Mouse (Mus musculus) liver, postnatal 0 days (tissue): ENCODE measurements around the gene Ppp1r15a. TPM values are rescaled to one million over a fixed set of nuclear protein-coding genes. Genes with fewer than 3 reads are reported as not detected.

Experiments
- ATAC-seq: fragments of 200-750 bp; cut with Nextera tagmentation; 2 replicates; pipeline ENCODE4 v1.8.0; 2017; ENCODE audit warnings: mild to moderate bottlenecking, moderate library complexity
- DNase-seq: peaks from one replicate; pipeline ENCODE4 v3.0.0-alpha.2; 2016
- H3K27ac ChIP-seq: fragments of 300-500 bp; sonication (generic); 2 replicates; pipeline ENCODE4 v1.5.1; 2014; ENCODE audit warnings: antibody characterized with exemption, moderate library complexity, mild to moderate bottlenecking, low read depth
- H3K27me3 ChIP-seq: fragments of 300-500 bp; sonication (generic); 2 replicates; pipeline ENCODE4 v1.6.1; 2014; ENCODE audit warnings: low read length, control low read depth, mixed read lengths; ENCODE audit not compliant: insufficient read depth
- H3K36me3 ChIP-seq: fragments of 300-500 bp; sonication (generic); replicated peaks from 2 replicates; pipeline ENCODE4 v1.6.1; 2014; ENCODE audit warnings: mild to moderate bottlenecking, control low read depth, low read length, moderate library complexity, mixed read lengths; ENCODE audit not compliant: insufficient read depth
- H3K4me1 ChIP-seq: fragments of 300-500 bp; sonication (generic); 2 replicates; pipeline ENCODE4 v1.6.1; 2014; ENCODE audit warnings: antibody characterized with exemption, mild to moderate bottlenecking, control low read depth; ENCODE audit not compliant: insufficient read depth
- H3K4me2 ChIP-seq: fragments of 300-500 bp; sonication (generic); 2 replicates; pipeline ENCODE4 v1.6.1; 2014; ENCODE audit warnings: low read depth, mild to moderate bottlenecking, low read length, moderate library complexity, mixed read lengths
- H3K4me3 ChIP-seq: fragments of 300-500 bp; sonication (generic); 2 replicates; pipeline ENCODE4 v1.5.1; 2014; ENCODE audit warnings: low read depth, low read length
- H3K9ac ChIP-seq: fragments of 300-500 bp; sonication (generic); replicated peaks from 2 replicates; pipeline ENCODE4 v1.6.1; 2014; ENCODE audit warnings: mild to moderate bottlenecking, moderate library complexity
- H3K9me3 ChIP-seq: fragments of 300-500 bp; sonication (generic); 2 replicates; pipeline ENCODE4 v1.6.1; 2016; ENCODE audit warnings: mild to moderate bottlenecking, control low read depth, low read length, mixed read lengths
- CTCF ChIP-seq: sonication (generic); IDR thresholded peaks from 2 replicates; pipeline ENCODE4 v1.5.1; 2016; ENCODE audit warnings: antibody characterized with exemption, low read depth
- EP300 ChIP-seq: IDR thresholded peaks from 2 replicates; pipeline ENCODE4 v1.6.1; 2016; ENCODE audit warnings: antibody characterized with exemption, low read depth, mild to moderate bottlenecking
- WGBS: fragments of 180-500 bp; shearing (Covaris S2); extraction: QIAGEN DNeasy Blood & Tissue Kit; methylation state at CpG from one replicate; pipeline ENCODE4 v1.1.7; 2014; ENCODE audit not compliant: insufficient replicate concordance; 5-methylcytosine and 5-hydroxymethylcytosine counted together
- polyA plus RNA-seq: library from polyadenylated mRNA; unstranded; fragments of >200 nt; fragmentation: Nextera tagmentation; extraction: Ambion mirVana; gene quantifications from 2 replicates; pipeline ENCODE4 v1.2.1, GENCODE M21; 2015

The Ppp1r15a gene
- polyA plus RNA-seq, 1 experiment from 2014 or later, result 113 TPM

GRCm38 (mm10) chr7:45515436-45515835 is 10.6 kb downstream of the Ppp1r15a start:
- Histone ChIP-seq H3K9ac (no peak overlapping the region), H3K36me3 (no peaks in the 10 kb centered on the region), H3K27ac (no peak overlapping the region), H3K27me3 (no peaks in the 10 kb centered on the region), H3K4me1 (peaks cover 15% of the 10 kb centered on the region), H3K4me2 (peak overlapping the region; percentile 33), H3K9me3 (no peaks in the 10 kb centered on the region), H3K4me3 (no peak overlapping the region)
- WGBS, result 29% methylated on average over 16 of the region's 16 CpGs
- TF ChIP-seq CTCF (no peak), EP300 (no peak)
- ATAC-seq, result peak; percentile 64
- peak; percentile 59 for DNase-seq

- no peak for TF ChIP-seq EP300
- TF ChIP-seq CTCF, result no peak
- H3K36me3 ChIP-seq, result no peaks in the 10 kb centered on the region
- H3K9ac ChIP-seq, result no peak overlapping the region
- H3K9me3 ChIP-seq, result no peaks in the 10 kb centered on the region
- ATAC-seq (no peak), DNase-seq (no peak)
- no peak overlapping the region for H3K4me2 ChIP-seq
- peaks cover 14% of the 10 kb centered on the region for H3K4me1 ChIP-seq
- 83% methylated on average over 7 of the region's 7 CpGs for WGBS
- H3K27me3 ChIP-seq, result no peaks in the 10 kb centered on the region
- H3K27ac ChIP-seq, result no peak overlapping the region
- no peak overlapping the region for H3K4me3 ChIP-seq
These were observed 11.7 kb downstream of the Ppp1r15a start for GRCm38 (mm10) chr7:45514411-45514810.

GRCm38 (mm10) chr7:45509912-45510787 is 15.9 kb downstream of the Ppp1r15a start, which contains the start of gene Nucb1:
Gene Nucb1, minus strand, starts transcription at chr7:45510406.
- ATAC-seq (peak; percentile 88), DNase-seq (peak; percentile 94)
- H3K27me3 ChIP-seq, result no peaks in the 10 kb centered on the region
- peak within 1 kb of the TSS; percentile 93 for H3K4me2 ChIP-seq
- no peaks in the 10 kb centered on the region for H3K9me3 ChIP-seq
- peaks cover 26% of the 10 kb centered on the region for H3K4me1 ChIP-seq
- H3K36me3 ChIP-seq, result peaks cover 17% of the 10 kb centered on the region; the same call in 1 of the 2 replicates
- peak within 1 kb of the TSS; percentile 95 for H3K4me3 ChIP-seq
- under 1% methylated on average over 44 of the region's 44 CpGs for WGBS
- TF ChIP-seq EP300 (peak; percentile 63), CTCF (no peak; the same call in 1 of the 2 replicates)
- peak within 1 kb of the TSS; percentile 94 for H3K9ac ChIP-seq
- H3K27ac ChIP-seq, result peak within 1 kb of the TSS; percentile 92

GRCm38 (mm10) chr7:45509181-45509882 is 16.7 kb downstream of the Ppp1r15a start:
- WGBS, result 11% methylated on average over 19 of the region's 19 CpGs
- peak; percentile 37 for DNase-seq

GRCm38 (mm10) chr7:45508561-45508960 is 17.5 kb downstream of the Ppp1r15a start:
- Histone ChIP-seq H3K36me3 (peaks cover 20% of the 10 kb centered on the region; the same call in 1 of the 2 replicates), H3K9me3 (no peaks in the 10 kb centered on the region), H3K4me3 (peak overlapping the region; percentile 95), H3K27me3 (no peaks in the 10 kb centered on the region), H3K4me1 (peaks cover 23% of the 10 kb centered on the region), H3K27ac (peak overlapping the region; percentile 92), H3K4me2 (peak overlapping the region; percentile 93), H3K9ac (peak overlapping the region; percentile 94)
- no peak for TF ChIP-seq CTCF
- TF ChIP-seq EP300, result peak; percentile 88
- WGBS, result 57% methylated on average over 6 of the region's 6 CpGs
- DNase-seq (peak; percentile 50), ATAC-seq (peak; percentile 63)

More at GRCm38 (mm10) chr7:45509181-45509882, 16.7 kb downstream of the Ppp1r15a start:
- H3K27ac ChIP-seq, result peak overlapping the region; percentile 92
- peak overlapping the region; percentile 94 for H3K9ac ChIP-seq
- no peaks in the 10 kb centered on the region for H3K27me3 ChIP-seq
- 0 out of 2 replicates have a peak, but pooled peaks have one; percentile 12 for ATAC-seq
- peak overlapping the region; percentile 93 for H3K4me2 ChIP-seq
- peaks cover 23% of the 10 kb centered on the region for H3K4me1 ChIP-seq
- peaks cover 17% of the 10 kb centered on the region; the same call in 1 of the 2 replicates for H3K36me3 ChIP-seq
- no peak for TF ChIP-seq EP300
- TF ChIP-seq CTCF, result no peak
- H3K9me3 ChIP-seq, result no peaks in the 10 kb centered on the region
- H3K4me3 ChIP-seq, result peak overlapping the region; percentile 95

GRCm38 (mm10) chr7:45507583-45507982 is 18.5 kb downstream of the Ppp1r15a start:
- ATAC-seq (no peak), DNase-seq (no peak)
- 81% methylated on average over 6 of the region's 6 CpGs for WGBS
- Histone ChIP-seq H3K27ac (no peak overlapping the region), H3K4me1 (peaks cover 23% of the 10 kb centered on the region), H3K4me2 (peak overlapping the region; percentile 93), H3K9me3 (no peaks in the 10 kb centered on the region), H3K36me3 (peaks cover 27% of the 10 kb centered on the region; the same call in 1 of the 2 replicates), H3K4me3 (peak overlapping the region; percentile 95; the same call in 1 of the 2 replicates), H3K27me3 (no peaks in the 10 kb centered on the region), H3K9ac (peak overlapping the region; percentile 57)
- TF ChIP-seq EP300, result no peak
- TF ChIP-seq CTCF, result no peak
